Mouse (Mus musculus): Measurements from ENCODE around the gene Gm20605.

GRCm38 (mm10) chr5:137674786-137675185 lies 45.8 kb downstream of the Gm20605 start:
- no peak for TF ChIP-seq POLR2A (IDR thresholded peaks at IDR 0.05; ENCODE audit: borderline replicate concordance, extremely low read depth, low read depth, low read length)
- no peak for TF ChIP-seq CTCF (IDR thresholded peaks at IDR 0.05; ENCODE audit: insufficient read depth, low read length)

All from lung, adult 2 months (tissue).